ENCODE assay signal across 8 mouse cellular contexts in genomic region chr12:8499001-8499870, GRCm38 (mm10). TPM values are rescaled to one million over a fixed set of nuclear protein-coding genes. Genes with fewer than 3 reads are reported as not detected.
A peak's percentile ranks its signal among the peaks of the same experiment; 100 is the strongest.
DNase-seq lines count a peak whose midpoint lies in the region; ATAC-seq and TF ChIP-seq lines count a peak whose summit lies in the region.

No protein-coding gene starts in this region.

- H3K4me1 ChIP-seq in ES-Bruce4 (ENCODE audit: control insufficient read depth, insufficient read depth, low read length), result peaks cover 2% of the 10 kb centered on the region
- peaks cover 48% of the 10 kb centered on the region for H3K4me1 ChIP-seq in forebrain, embryonic 10.5 days
- H3K4me1 ChIP-seq in heart, embryonic 15.5 days (replicated peaks), result peaks cover 35% of the 10 kb centered on the region
- H3K4me1 ChIP-seq in lung, embryonic 16.5 days (replicated peaks; ENCODE audit: control insufficient read depth, insufficient read depth, low read length), result peaks cover 30% of the 10 kb centered on the region

- peak overlapping the region; percentile 86 for H3K4me3 ChIP-seq in ES-Bruce4 (ENCODE audit: low read depth, low read length)
- H3K4me3 ChIP-seq in forebrain, embryonic 10.5 days, result peak overlapping the region; percentile 92
- H3K4me3 ChIP-seq in heart, embryonic 15.5 days, result peak overlapping the region; percentile 94
- H3K4me3 ChIP-seq in lung, embryonic 16.5 days (ENCODE audit: low read length), result peak overlapping the region; percentile 75

- no peak for TF ChIP-seq CTCF in ES-Bruce4 (IDR thresholded peaks at IDR 0.05; ENCODE audit: low read depth, low read length)

- no peak for TF ChIP-seq EP300 in ES-Bruce4 (IDR thresholded peaks at IDR 0.05; ENCODE audit: insufficient read depth, low read depth, low read length)

- DNase-seq in adrenal gland, postnatal 4 days (ENCODE audit: low spot score in 2 of 2), result peak; percentile 29 to 31
- peak; percentile 67 for DNase-seq in forebrain, embryonic 10.5 days (ENCODE audit: extremely low spot score, low spot score)
- DNase-seq in kidney, postnatal 25 days, result peak; percentile 45 to 69
- peak; percentile 30 to 39 for DNase-seq in thymus, postnatal 36 days

- H3K27ac ChIP-seq in ES-Bruce4 (ENCODE audit: insufficient read depth, low read length), result no peak overlapping the region
- H3K27ac ChIP-seq in forebrain, embryonic 10.5 days, result peak overlapping the region; percentile 99
- H3K27ac ChIP-seq in heart, embryonic 15.5 days, result peak overlapping the region; percentile 100
- H3K27ac ChIP-seq in lung, embryonic 16.5 days (ENCODE audit: low read length), result peak overlapping the region; percentile 99

- no peaks in the 10 kb centered on the region for H3K36me3 ChIP-seq in ES-Bruce4 (ENCODE audit: control insufficient read depth, insufficient read depth, low read length, poor library complexity, severe bottlenecking)
- H3K36me3 ChIP-seq in forebrain, embryonic 10.5 days (replicated peaks), result no peaks in the 10 kb centered on the region
- no peaks in the 10 kb centered on the region for H3K36me3 ChIP-seq in heart, embryonic 15.5 days
- no peaks in the 10 kb centered on the region for H3K36me3 ChIP-seq in lung, embryonic 16.5 days (ENCODE audit: control insufficient read depth, insufficient read depth, low read length)

- no peaks in the 10 kb centered on the region for H3K9me3 ChIP-seq in ES-Bruce4 (replicated peaks; ENCODE audit: control insufficient read depth, insufficient read depth, low read length, poor library complexity, severe bottlenecking)
- no peaks in the 10 kb centered on the region for H3K9me3 ChIP-seq in forebrain, embryonic 10.5 days
- H3K9me3 ChIP-seq in heart, embryonic 15.5 days (replicated peaks), result no peaks in the 10 kb centered on the region
- no peaks in the 10 kb centered on the region for H3K9me3 ChIP-seq in lung, embryonic 16.5 days (ENCODE audit: control insufficient read depth, low read length)

- no peak for TF ChIP-seq POLR2A in ES-Bruce4 (IDR thresholded peaks at IDR 0.05; ENCODE audit: insufficient read depth, low read length)

- peak overlapping the region; percentile 82 for H3K9ac ChIP-seq in ES-Bruce4 (ENCODE audit: low read depth, poor library complexity, severe bottlenecking)
- H3K9ac ChIP-seq in heart, embryonic 15.5 days, result peak overlapping the region; percentile 99
- H3K9ac ChIP-seq in lung, embryonic 16.5 days (ENCODE audit: low read length), result peak overlapping the region; percentile 97

- ATAC-seq in heart, embryonic 15.5 days (replicated peaks; ENCODE audit: insufficient number of reproducible peaks, insufficient read depth, low FRiP score, low read depth), result peak; percentile 29
- ATAC-seq in lung, embryonic 16.5 days (ENCODE audit: low read depth), result peak; percentile 3
- ATAC-seq in neutrophil, adult 5-6 weeks (ENCODE audit: extremely low read depth, insufficient number of reproducible peaks, low FRiP score, poor library complexity, severe bottlenecking), result peak; percentile 7; the same call in 1 of the 2 replicates

- WGBS in forebrain, embryonic 10.5 days, result under 1% methylated on average over 99 of the region's 99 CpGs
- WGBS in heart, embryonic 15.5 days, result under 1% methylated on average over 89 of the region's 99 CpGs
- WGBS in lung, embryonic 16.5 days, result under 1% methylated on average over 97 of the region's 99 CpGs

- H3K4me2 ChIP-seq in heart, embryonic 15.5 days, result peak overlapping the region; percentile 75
- H3K4me2 ChIP-seq in lung, embryonic 16.5 days (ENCODE audit: low read depth, low read length), result peak overlapping the region; percentile 78

- no peaks in the 10 kb centered on the region for H3K27me3 ChIP-seq in ES-Bruce4 (ENCODE audit: control insufficient read depth, insufficient read depth, low read length, poor library complexity, severe bottlenecking)
- no peaks in the 10 kb centered on the region for H3K27me3 ChIP-seq in forebrain, embryonic 10.5 days (ENCODE audit: poor library complexity, severe bottlenecking)
- H3K27me3 ChIP-seq in heart, embryonic 15.5 days, result no peaks in the 10 kb centered on the region
- H3K27me3 ChIP-seq in lung, embryonic 16.5 days (ENCODE audit: control insufficient read depth, insufficient read depth, low read depth, low read length), result no peaks in the 10 kb centered on the region

RNA-seq across cellular contexts. Expression of gene Rhob, which starts 0.6 kb away (rescaled TPM):
- 20.0 and 21.0 TPM in 2 replicates for polyA plus RNA-seq in ES-Bruce4 (2011; ENCODE audit: insufficient read depth, insufficient read length, low read depth, missing spikeins)
- total RNA-seq in adrenal gland, postnatal 4 days (2021), result 100 to 1,000 TPM; 176 to 206 TPM
- polyA plus RNA-seq in forebrain, embryonic 10.5 days (2016; fragmentation: Nextera tagmentation; extraction: Ambion mirVana), result 25.2 and 27.1 TPM in 2 replicates
- polyA plus RNA-seq in heart, embryonic 15.5 days (2015; fragmentation: Nextera tagmentation; extraction: Ambion mirVana), result 35.4 and 40.6 TPM in 2 replicates
- 47.8 and 49.2 TPM in 2 replicates for polyA plus RNA-seq in lung, embryonic 16.5 days (2015; fragmentation: Nextera tagmentation; extraction: Ambion mirVana)
- 165 TPM in 2 replicates for total RNA-seq in neutrophil, adult 5-6 weeks (2017)
